Mouse (Mus musculus): ENCODE measurements at regions not wholly inside any gene's neighbourhood (a gene's known extent, or its start where the extent isn't known, plus 50 kb on each side); places are given as distances from the start of the nearest gene placed in this dataset.
"Not testable (repeated sequence)": the region's sequence is repeated elsewhere in the genome, so short reads cannot be mapped to it uniquely, and the experiment has no call there.

- DNase-seq: no peak
These were observed 332.3 kb upstream of the Tbl1xr1 start for GRCm38 (mm10) chr3:21744107-21744506.

GRCm38 (mm10) chr3:21760516-21761218 lies 315.8 kb upstream of the Tbl1xr1 start:
- no peak for DNase-seq

DNA sequence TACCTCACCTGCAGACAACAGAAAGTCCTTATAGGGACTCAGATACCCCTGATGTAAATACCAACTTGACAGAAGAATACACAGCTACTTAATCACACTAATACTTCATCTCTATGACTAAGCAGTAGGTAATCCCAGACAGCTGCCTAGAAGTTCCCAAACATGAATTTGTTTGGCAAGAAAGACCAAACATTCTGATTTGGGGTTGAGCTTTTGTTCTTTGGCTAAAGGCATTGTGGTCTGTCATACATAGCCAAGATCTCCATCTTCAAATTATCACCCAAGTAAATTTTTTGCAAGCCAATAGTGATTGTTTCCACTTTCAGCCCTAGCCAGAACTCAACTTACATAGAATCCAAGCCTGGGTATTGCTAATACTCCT lies 315.2 kb upstream of the Tbl1xr1 start:
- DNase-seq: no peak

DNA sequence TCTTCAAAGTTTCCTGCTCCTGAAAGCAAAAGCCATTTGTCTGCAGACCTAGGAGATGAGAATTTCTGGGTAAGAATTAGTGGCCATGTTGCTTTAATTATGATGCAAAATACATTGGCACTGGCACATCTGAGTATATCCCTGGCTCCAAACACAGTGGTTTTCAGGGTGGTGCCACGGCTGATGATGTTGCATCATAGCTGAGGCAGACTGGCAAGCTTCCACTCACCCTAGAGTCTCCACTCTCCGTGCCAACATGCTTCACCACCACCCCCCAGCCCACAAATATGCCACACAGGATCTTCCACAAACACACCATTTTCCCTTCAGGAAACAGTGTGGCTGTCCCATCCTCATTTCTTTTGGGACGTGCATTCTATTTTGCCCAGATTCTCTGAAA lies 314.5 kb upstream of the Tbl1xr1 start:
- DNase-seq: no peak

- no peak for DNase-seq
These were observed 308.4 kb upstream of the Tbl1xr1 start for GRCm38 (mm10) chr3:21768081-21768480.

- DNase-seq: no peak
These were observed 306.4 kb upstream of the Tbl1xr1 start for GRCm38 (mm10) chr3:21769920-21770547.

GRCm38 (mm10) chr3:21771752-21772298 lies 304.6 kb upstream of the Tbl1xr1 start:
- no peak for DNase-seq

- no peak for DNase-seq
These were observed 302.1 kb upstream of the Tbl1xr1 start for GRCm38 (mm10) chr3:21774172-21774842.

DNA sequence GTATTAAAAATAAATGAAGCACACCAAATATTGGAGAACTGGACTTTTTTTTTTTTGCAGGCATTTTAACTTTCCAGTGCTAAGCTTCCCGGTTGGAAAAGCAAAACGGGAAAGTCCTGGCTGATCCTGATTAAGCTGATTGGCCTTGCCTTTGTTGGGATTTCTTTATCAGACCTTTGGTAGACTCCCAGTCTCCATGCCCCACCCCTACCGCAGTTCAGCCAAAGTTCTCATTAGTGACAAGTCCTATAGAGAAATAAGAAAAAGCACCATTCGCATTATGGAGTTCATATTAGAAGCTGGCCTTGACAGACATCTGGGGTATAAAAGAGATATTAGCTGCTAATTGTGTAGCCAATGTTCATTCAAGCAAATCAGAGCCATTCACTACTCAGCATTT lies 297.7 kb upstream of the Tbl1xr1 start:
- DNase-seq: no peak

GRCm38 (mm10) chr3:21791983-21792631 lies 284.3 kb upstream of the Tbl1xr1 start:
- DNase-seq: no peak

DNA sequence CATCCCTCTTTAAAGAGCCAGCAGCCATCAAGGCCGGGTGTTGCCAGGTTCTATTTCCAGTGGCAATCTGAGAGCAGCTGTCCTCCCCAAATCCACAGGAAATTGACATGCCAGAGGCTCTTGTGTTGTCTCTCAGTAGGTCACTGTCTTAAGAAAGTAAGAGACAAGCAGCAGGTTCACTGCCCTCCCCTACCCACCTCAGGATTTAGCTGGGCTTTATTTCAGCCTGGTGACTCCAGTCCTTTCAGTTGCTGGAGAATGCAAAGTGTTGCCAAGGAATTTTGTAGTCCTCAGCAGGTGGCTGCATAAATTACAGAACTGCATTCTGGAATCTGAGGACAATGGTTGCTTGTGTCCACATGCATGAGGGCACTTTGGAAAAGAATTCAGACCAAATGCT lies 278.3 kb upstream of the Tbl1xr1 start:
- DNase-seq: no peak

DNA sequence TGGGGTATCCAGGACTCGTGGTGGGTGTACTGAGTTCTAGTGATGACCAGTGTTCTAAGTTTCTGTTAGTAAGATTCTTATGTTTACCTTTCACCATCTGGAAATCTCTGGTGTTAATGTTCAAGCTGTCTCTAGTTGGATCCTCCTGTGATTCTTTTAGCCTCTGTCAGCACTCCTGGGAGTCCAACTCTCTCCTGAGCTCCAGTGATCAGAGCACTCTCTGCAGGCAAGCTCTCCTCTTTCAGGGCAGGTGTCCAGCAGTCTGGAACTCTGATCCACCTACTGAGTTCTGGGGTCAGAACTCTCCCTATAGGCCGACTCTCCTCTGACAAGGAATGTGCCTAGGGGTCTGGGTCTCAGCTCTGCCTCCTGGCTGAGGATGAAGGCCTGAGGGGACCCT lies 272.6 kb upstream of the Tbl1xr1 start:
- not testable (repeated sequence) for DNase-seq

- DNase-seq: no peak
These were observed 269.8 kb upstream of the Tbl1xr1 start for GRCm38 (mm10) chr3:21806494-21807157.

GRCm38 (mm10) chr3:21808539-21808938 lies 267.9 kb upstream of the Tbl1xr1 start:
- no peak for DNase-seq

DNA sequence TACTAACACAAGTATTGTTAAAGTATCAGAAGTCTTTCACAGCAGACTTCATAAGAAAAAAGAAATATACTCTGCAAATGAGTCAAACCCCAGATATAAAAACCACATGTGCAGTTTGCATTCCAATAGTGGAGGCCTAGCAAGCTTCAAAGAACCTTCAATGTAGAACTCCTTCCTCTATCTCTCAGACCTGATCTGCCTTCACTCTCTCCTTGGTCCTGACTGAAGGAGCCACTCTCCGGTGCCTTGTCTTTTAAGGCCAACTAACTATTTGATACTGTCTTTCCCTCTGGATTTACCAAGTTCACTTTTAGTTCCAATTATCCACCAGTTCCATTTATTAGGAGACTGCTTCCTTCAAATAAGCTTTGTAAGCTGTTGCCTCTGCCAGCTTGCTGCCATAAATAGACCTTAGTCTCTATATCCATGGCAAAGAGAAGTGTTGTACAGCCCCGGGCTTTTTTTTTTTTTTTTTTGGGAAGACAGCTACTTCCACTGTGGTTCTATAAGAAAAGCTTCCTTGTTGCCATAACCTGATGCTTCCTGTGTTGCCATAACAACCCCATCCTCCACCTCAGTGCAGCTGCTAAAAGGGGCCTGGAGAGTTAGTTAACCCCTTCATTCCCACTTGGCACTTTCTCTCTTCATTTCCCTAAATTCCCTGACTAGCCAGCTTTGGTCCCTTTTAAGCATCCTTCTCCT lies 266.5 kb upstream of the Tbl1xr1 start:
- no peak for DNase-seq

GRCm38 (mm10) chr3:21813401-21813800 lies 263.1 kb upstream of the Tbl1xr1 start:
- DNase-seq: no peak

GRCm38 (mm10) chr3:21816968-21817858 lies 259.2 kb upstream of the Tbl1xr1 start:
- no peak for DNase-seq

GRCm38 (mm10) chr3:21819030-21819429 lies 257.4 kb upstream of the Tbl1xr1 start:
- no peak for DNase-seq

GRCm38 (mm10) chr3:21820051-21820598 lies 256.3 kb upstream of the Tbl1xr1 start:
- DNase-seq: no peak

GRCm38 (mm10) chr3:21822675-21823074 lies 253.8 kb upstream of the Tbl1xr1 start:
- DNase-seq: no peak

DNA sequence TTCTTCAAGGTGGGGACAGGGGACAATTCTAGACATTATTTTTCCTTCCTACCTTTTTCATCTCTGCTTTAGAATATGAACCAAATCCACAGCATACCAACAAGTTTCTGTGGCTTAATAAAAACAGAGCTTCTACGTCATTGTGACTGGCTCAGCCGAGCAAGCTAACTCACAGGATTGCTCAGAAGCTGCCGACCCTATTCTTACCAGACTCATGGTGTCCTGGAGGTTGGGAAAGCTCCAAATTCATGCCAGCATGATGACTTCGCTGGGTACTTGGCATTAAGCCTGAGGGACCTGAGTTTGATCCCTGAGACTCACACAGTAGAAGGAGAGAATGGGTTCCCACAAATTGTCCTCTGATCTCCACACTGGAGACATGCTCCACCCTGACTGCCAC lies 253.1 kb upstream of the Tbl1xr1 start:
- no peak for DNase-seq

All from cerebellum, adult 11 months (tissue).